Mouse (Mus musculus) CH12.LX (cell line): ENCODE measurements around the gene Sptbn4. TPM values are rescaled to one million over a fixed set of nuclear protein-coding genes. Genes with fewer than 3 reads are reported as not detected.
A peak's percentile ranks its signal among the peaks of the same experiment; 100 is the strongest.

ENCODE experiments used
- DNase-seq: peaks from one replicate; pipeline ENCODE4 v3.0.0-alpha.2; 2013; ENCODE audit errors: extremely low read depth
- H3K27ac ChIP-seq: 2 replicates; pipeline ENCODE4 v1.5.1; 2012; ENCODE audit warnings: low read depth, mild to moderate bottlenecking, control low read depth, moderate library complexity; ENCODE audit not compliant: insufficient read depth
- H3K27me3 ChIP-seq: replicated peaks from 2 replicates; pipeline ENCODE3; 2012; ENCODE audit warnings: inconsistent platforms
- H3K36me3 ChIP-seq, 2 experiments: replicated peaks in 1 of 2; 2 replicates each; pipeline versions ENCODE3 to v1.6.1; 2012; ENCODE audit warnings: inconsistent platforms in 1 of 2, low read length in 1 of 2, mild to moderate bottlenecking in 1 of 2, mixed read lengths in 1 of 2, moderate library complexity in 1 of 2; ENCODE audit not compliant: control insufficient read depth in 1 of 2, insufficient read depth in 1 of 2
- H3K4me1 ChIP-seq, 2 experiments: 2 replicates each; pipeline ENCODE4 v1.6.1; 2012; ENCODE audit warnings: inconsistent platforms in 1 of 2, moderate library complexity in 1 of 2; ENCODE audit not compliant: insufficient read depth in 2 of 2, control insufficient read depth in 1 of 2
- H3K4me2 ChIP-seq: 2 replicates; pipeline ENCODE4 v1.6.1; 2012; ENCODE audit warnings: low read depth, mild to moderate bottlenecking, control low read depth; ENCODE audit not compliant: poor library complexity, insufficient read depth, severe bottlenecking
- H3K4me3 ChIP-seq, 3 experiments: fragments of 150-350 bp in 1 of 3; sonication (generic) in 1 of 3; replicated peaks in 1 of 3; 2 replicates each; pipeline versions ENCODE3 to v1.5.1; 2011 to 2012; ENCODE audit warnings: low read depth in 2 of 3, low read length in 2 of 3, mild to moderate bottlenecking in 2 of 3, moderate library complexity in 2 of 3, control low read depth in 1 of 3, improper control_type of control experiment in 1 of 3, inconsistent platforms in 1 of 3, mixed read lengths in 1 of 3; ENCODE audit not compliant: poor library complexity in 1 of 3
- H3K79me2 ChIP-seq: replicated peaks from 2 replicates; pipeline ENCODE4 v1.6.1; 2012; ENCODE audit warnings: mild to moderate bottlenecking, moderate library complexity; ENCODE audit not compliant: control insufficient read depth, poor library complexity, insufficient read depth, severe bottlenecking; ENCODE audit errors: extremely low read depth
- H3K9ac ChIP-seq: 2 replicates; pipeline ENCODE4 v1.6.1; 2012; ENCODE audit warnings: low read depth, mild to moderate bottlenecking, control low read depth, moderate library complexity; ENCODE audit not compliant: insufficient read depth
- H3K9me3 ChIP-seq: replicated peaks from 2 replicates; pipeline ENCODE3; 2012; ENCODE audit warnings: low read length, inconsistent platforms, mixed read lengths
- BHLHE40 ChIP-seq: IDR thresholded peaks from 2 replicates; pipeline ENCODE4 v1.6.1; 2011; ENCODE audit warnings: mild to moderate bottlenecking, low read depth, low read length, improper control_type of control experiment
- CHD1 ChIP-seq: IDR thresholded peaks from 2 replicates; pipeline ENCODE4 v1.6.1; 2012; ENCODE audit warnings: low read depth, low read length, improper control_type of control experiment, inconsistent platforms
- CTCF ChIP-seq, 2 experiments: IDR thresholded peaks in 1 of 2; conservative IDR thresholded peaks in 1 of 2; 2 replicates each; pipeline ENCODE4 v1.5.1; 2011 to 2012; ENCODE audit warnings: low read depth in 2 of 2, low read length in 2 of 2, improper control_type of control experiment in 1 of 2, inconsistent platforms in 1 of 2, mild to moderate bottlenecking in 1 of 2, moderate library complexity in 1 of 2
- E2F4 ChIP-seq: IDR thresholded peaks from 2 replicates; pipeline ENCODE4 v1.6.1; 2011; ENCODE audit warnings: low read depth, low read length, improper control_type of control experiment; ENCODE audit not compliant: insufficient replicate concordance
- EP300 ChIP-seq: IDR thresholded peaks from 2 replicates; pipeline ENCODE4 v1.6.1; 2011; ENCODE audit warnings: low read length, improper control_type of control experiment
- ETS1 ChIP-seq: conservative IDR thresholded peaks from 2 replicates; pipeline ENCODE4 v1.6.1; 2012; ENCODE audit warnings: low read depth, mild to moderate bottlenecking, inconsistent platforms, low read length, improper control_type of control experiment, moderate library complexity
- GABPA ChIP-seq: IDR thresholded peaks from 2 replicates; pipeline ENCODE4 v1.6.1; 2012; ENCODE audit warnings: low read depth, low read length, improper control_type of control experiment, inconsistent platforms; ENCODE audit not compliant: insufficient replicate concordance
- HCFC1 ChIP-seq: IDR thresholded peaks from 2 replicates; pipeline ENCODE4 v1.6.1; 2012; ENCODE audit warnings: low read depth, mild to moderate bottlenecking, inconsistent platforms, low read length, improper control_type of control experiment
- IRF4 ChIP-seq: IDR thresholded peaks from 2 replicates; pipeline ENCODE4 v1.6.1; 2014; ENCODE audit warnings: low read depth, mild to moderate bottlenecking, inconsistent platforms, low read length, improper control_type of control experiment
- JUN ChIP-seq: IDR thresholded peaks from 2 replicates; pipeline ENCODE4 v1.6.1; 2011; ENCODE audit warnings: low read depth, mild to moderate bottlenecking, low read length, improper control_type of control experiment, moderate library complexity; ENCODE audit not compliant: insufficient read depth
- KAT2A ChIP-seq: IDR thresholded peaks from 2 replicates; pipeline ENCODE4 v1.6.1; 2012; ENCODE audit warnings: low read length, improper control_type of control experiment, inconsistent platforms; ENCODE audit not compliant: insufficient replicate concordance
- MAFK ChIP-seq: IDR thresholded peaks from 2 replicates; pipeline ENCODE4 v1.6.1; 2011; ENCODE audit warnings: low read length, improper control_type of control experiment; ENCODE audit not compliant: insufficient replicate concordance
- MAX ChIP-seq: IDR thresholded peaks from 2 replicates; pipeline ENCODE4 v1.6.1; 2011; ENCODE audit warnings: low read length, improper control_type of control experiment
- MAZ ChIP-seq: IDR thresholded peaks from 2 replicates; pipeline ENCODE4 v1.6.1; 2012; ENCODE audit warnings: low read depth, mild to moderate bottlenecking, inconsistent platforms, low read length, improper control_type of control experiment, moderate library complexity
- MEF2A ChIP-seq: IDR thresholded peaks from 2 replicates; pipeline ENCODE4 v1.6.1; 2014; ENCODE audit warnings: low read depth, mild to moderate bottlenecking, inconsistent platforms, low read length, improper control_type of control experiment, borderline replicate concordance
- MYC ChIP-seq: IDR thresholded peaks from 2 replicates; pipeline ENCODE4 v1.6.1; 2011; ENCODE audit warnings: low read depth, mild to moderate bottlenecking, improper control_type of control experiment, low read length
- NELFE ChIP-seq: IDR thresholded peaks from 2 replicates; pipeline ENCODE4 v1.6.1; 2011; ENCODE audit warnings: low read depth, low read length, improper control_type of control experiment
- NRF1 ChIP-seq: IDR thresholded peaks from 2 replicates; pipeline ENCODE4 v1.6.1; 2014; ENCODE audit warnings: low read depth, mild to moderate bottlenecking, inconsistent platforms, low read length, improper control_type of control experiment, moderate library complexity
- PAX5 ChIP-seq: IDR thresholded peaks from 2 replicates; pipeline ENCODE4 v1.6.1; 2012; ENCODE audit warnings: low read length, inconsistent platforms, mixed read lengths
- POLR2A ChIP-seq: IDR thresholded peaks from 2 replicates; pipeline ENCODE4 v1.6.1; 2011; ENCODE audit warnings: low read depth, mild to moderate bottlenecking, improper control_type of control experiment, low read length
- RAD21 ChIP-seq: IDR thresholded peaks from 2 replicates; pipeline ENCODE4 v1.6.1; 2011; ENCODE audit warnings: low read depth, mild to moderate bottlenecking, low read length, improper control_type of control experiment, moderate library complexity
- RCOR1 ChIP-seq: conservative IDR thresholded peaks from 2 replicates; pipeline ENCODE4 v1.6.1; 2012; ENCODE audit warnings: low read depth, mild to moderate bottlenecking, inconsistent platforms, low read length, improper control_type of control experiment
- SMC3 ChIP-seq: IDR thresholded peaks from 2 replicates; pipeline ENCODE4 v1.6.1; 2011; ENCODE audit warnings: low read depth, low read length, improper control_type of control experiment
- TCF12 ChIP-seq: IDR thresholded peaks from 2 replicates; pipeline ENCODE4 v1.6.1; 2014; ENCODE audit warnings: low read depth, mild to moderate bottlenecking, inconsistent platforms, low read length, improper control_type of control experiment
- UBTF ChIP-seq: IDR thresholded peaks from 2 replicates; pipeline ENCODE4 v1.6.1; 2012; ENCODE audit warnings: low read depth, mild to moderate bottlenecking, inconsistent platforms, low read length, improper control_type of control experiment, moderate library complexity
- USF2 ChIP-seq: conservative IDR thresholded peaks from 2 replicates; pipeline ENCODE4 v1.6.1; 2011; ENCODE audit warnings: low read depth, low read length, improper control_type of control experiment
- ZC3H11A ChIP-seq: IDR thresholded peaks from 2 replicates; pipeline ENCODE4 v1.6.1; 2012; ENCODE audit warnings: low read depth, mild to moderate bottlenecking, inconsistent platforms, low read length, improper control_type of control experiment
- ZKSCAN1 ChIP-seq: IDR thresholded peaks from 2 replicates; pipeline ENCODE4 v1.6.1; 2012; ENCODE audit warnings: low read depth, inconsistent platforms, low read length, improper control_type of control experiment, borderline replicate concordance
- ZMIZ1 ChIP-seq: IDR thresholded peaks from 2 replicates; pipeline ENCODE4 v1.6.1; 2012; ENCODE audit warnings: low read depth, mild to moderate bottlenecking, inconsistent platforms, low read length, improper control_type of control experiment
- ZNF384 ChIP-seq: IDR thresholded peaks from 2 replicates; pipeline ENCODE4 v1.6.1; 2012; ENCODE audit warnings: low read depth, low read length, improper control_type of control experiment, inconsistent platforms
- dilution Hi-C: fragments of 300-500 bp; cut with MboI; formaldehyde crosslinking; loops from 2 replicates; pipeline ENCODE4 v1.14.3; 2020; ENCODE audit warnings: low sequenced_read_pairs; ENCODE audit not compliant: extremely low pct_unique_long_range_greater_than_20kb, extremely low pct_ligation_motif_present
- in situ Hi-C: fragments of 300-500 bp; cut with MboI; formaldehyde crosslinking; loops from 3 replicates; pipeline ENCODE4 v1.14.3; 2019; ENCODE audit warnings: low sequenced_read_pairs, low pct_ligation_motif_present, low pct_unique_long_range_greater_than_20kb, mixed read lengths
- polyA plus RNA-seq: library from polyadenylated mRNA; unstranded; fragments of >175 nt; gene quantifications from 2 replicates; pipeline ENCODE4 v1.2.1, GENCODE M21; 2012; ENCODE audit warnings: low read depth; ENCODE audit not compliant: insufficient read length
- total RNA-seq, 2 experiments: library from RNA; depleted of rRNA; stranded (reverse); fragments of 300-350 nt in 1 of 2; fragments of >200 nt in 1 of 2; gene quantifications; 2 replicates each; pipeline ENCODE4 v1.2.3; 2012 to 2014

Gene Sptbn4
- total and polyA plus RNA-seq, 3 experiments: 0.21 to 0.38 (median 0.24) TPM

DNA sequence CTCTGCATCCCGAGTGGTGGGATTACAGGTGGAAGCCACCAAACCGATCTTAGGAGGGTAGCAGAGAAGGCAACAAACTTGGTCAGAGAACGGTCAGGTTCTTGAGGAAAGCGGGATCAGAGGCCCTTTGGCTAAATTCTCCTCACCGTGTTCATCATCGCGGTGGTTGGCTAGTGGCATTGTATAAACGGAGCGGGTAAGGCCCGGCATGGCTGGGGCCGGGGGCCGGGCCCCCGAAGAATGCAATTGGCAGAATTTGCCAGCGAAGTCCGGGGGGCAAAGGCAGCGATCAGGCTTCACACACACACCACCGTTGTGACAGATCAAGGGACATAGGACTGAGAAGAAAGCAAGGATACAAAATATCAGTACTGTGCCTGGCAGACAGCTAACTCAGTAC is 117.5 kb downstream of the Sptbn4 start:
- Histone ChIP-seq H3K79me2 (no peaks in the 10 kb centered on the region), H3K4me3 (peak overlapping the region in 2 of 3 experiments; percentile 50 to 66), H3K9ac (no peak overlapping the region), H3K4me1 (peaks cover 4 to 37% of the 10 kb centered on the region in 2 experiments), H3K9me3 (no peaks in the 10 kb centered on the region), H3K36me3 (no peaks in the 10 kb centered on the region), H3K27me3 (peaks cover 32% of the 10 kb centered on the region), H3K4me2 (peak overlapping the region; percentile 79), H3K27ac (no peak overlapping the region)
- in situ Hi-C loops (loop anchor here (10.0 kb wide), 1 partner anchor 195 kb away; the partner anchor contains the start of gene Hipk4), dilution Hi-C loops (no loop called here)
- no peak for DNase-seq
- TF ChIP-seq SMC3 (no peak), GABPA (no peak), RAD21 (no peak), IRF4 (no peak), MAX (no peak), MYC (no peak), ZC3H11A (no peak), BHLHE40 (no peak), MAFK (no peak), CHD1 (no peak), ZKSCAN1 (no peak), ZNF384 (no peak), PAX5 (no peak), E2F4 (no peak), RCOR1 (no peak), NRF1 (no peak), EP300 (no peak), UBTF (no peak), JUN (no peak), ETS1 (no peak)

DNA sequence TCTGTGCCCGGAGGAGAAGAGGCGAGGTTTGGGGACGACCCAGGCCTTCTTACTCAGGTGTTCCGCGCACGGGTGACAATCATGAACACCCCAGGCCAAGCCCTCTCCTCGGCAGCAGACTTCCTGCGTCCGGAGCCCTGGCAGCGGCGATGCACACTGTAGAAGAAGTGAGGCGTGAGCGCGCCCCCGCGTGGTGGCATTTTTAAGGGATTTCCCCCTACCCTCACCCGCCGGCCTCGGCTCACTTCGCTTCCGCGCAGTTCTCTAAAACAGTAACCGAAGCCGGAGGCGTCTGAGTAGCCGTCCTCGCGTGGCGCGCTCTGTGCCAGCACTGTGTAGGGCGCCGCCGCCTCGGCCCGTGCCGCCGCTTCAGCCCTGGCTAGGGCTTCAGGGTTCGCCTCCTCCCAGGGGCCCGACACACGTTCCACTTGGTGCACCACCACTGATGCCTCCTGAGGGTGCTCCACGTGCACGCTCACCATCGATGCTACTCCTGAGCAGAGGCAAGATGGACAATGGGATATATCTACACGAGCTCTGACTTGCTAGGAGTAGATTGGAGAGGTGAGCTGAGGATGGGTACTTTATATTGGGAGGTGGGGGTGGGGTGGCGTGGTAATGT is 118.0 kb downstream of the Sptbn4 start:
- Histone ChIP-seq H3K9me3 (no peaks in the 10 kb centered on the region), H3K4me3 (peak overlapping the region; percentile 16 to 45 (median 34)), H3K27me3 (peaks cover 27% of the 10 kb centered on the region), H3K4me2 (peak overlapping the region; percentile 79), H3K9ac (peak overlapping the region; percentile 8; the same call in 1 of the 2 replicates), H3K4me1 (peaks cover 4 to 37% of the 10 kb centered on the region in 2 experiments), H3K36me3 (no peaks in the 10 kb centered on the region), H3K27ac (0 out of 2 replicates have a peak overlapping the region, but pooled peaks have one; percentile 18), H3K79me2 (no peaks in the 10 kb centered on the region)
- in situ Hi-C loops: no loop called here
- peak; percentile 81 for DNase-seq
- dilution Hi-C loops: no loop called here
- TF ChIP-seq IRF4 (peak; percentile 68; the same call in 1 of the 2 replicates), UBTF (peak; percentile 84; the same call in 1 of the 2 replicates), MAX (peak; percentile 81), POLR2A (peak; percentile 46; the same call in 1 of the 2 replicates), ETS1 (no peak), ZMIZ1 (no peak), GABPA (no peak), NELFE (peak; percentile 36; the same call in 1 of the 2 replicates), HCFC1 (peak; percentile 36; the same call in 1 of the 2 replicates), ZC3H11A (no peak), MAFK (no peak), MYC (0 out of 2 replicates have a peak, but pooled peaks have one; percentile 36), TCF12 (peak; percentile 56; the same call in 1 of the 2 replicates), CHD1 (no peak), BHLHE40 (peak; percentile 63), JUN (no peak), RAD21 (peak; percentile 61), KAT2A (no peak), MEF2A (0 out of 2 replicates have a peak, but pooled peaks have one; percentile 16), CTCF (conservative IDR thresholded peaks at IDR 0.05 in 1 of 2, IDR thresholded peaks at IDR 0.05 in 1 of 2; ENCODE audit: low read depth in 2 of 2, low read length in 2 of 2) (peak; percentile 29 to 86), USF2 (no peak), MAZ (no peak), SMC3 (peak; percentile 72)
